Mouse (Mus musculus): ENCODE measurements around the gene Car2. TPM values are rescaled to one million over a fixed set of nuclear protein-coding genes. Genes with fewer than 3 reads are reported as not detected.

Gene Car2
- total and polyA plus RNA-seq, 2 experiments from 2014 or later, result 32.4 to 50.1 TPM

DNA sequence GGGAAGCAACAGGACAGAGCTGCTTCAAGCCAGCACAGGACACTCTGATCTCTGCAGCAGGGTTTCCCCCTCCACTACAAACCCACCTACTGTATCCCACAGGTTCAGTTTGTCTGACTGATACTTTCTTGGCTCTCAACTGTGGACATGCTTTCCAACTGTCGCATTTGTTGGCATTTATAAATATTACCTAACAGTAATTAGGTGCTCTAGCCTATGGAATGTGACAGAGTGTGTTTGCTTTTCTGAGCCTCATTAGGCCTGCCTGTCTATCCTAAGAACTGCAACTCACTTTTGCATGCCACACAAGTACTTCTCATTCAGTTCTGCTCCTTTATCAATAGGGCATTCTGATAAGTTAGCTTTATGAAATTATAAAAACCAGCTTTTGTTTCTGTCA is 31.6 kb upstream of the Car2 start:
- TF ChIP-seq CTCF (IDR thresholded peaks at IDR 0.05), result no peak
- no peak for ATAC-seq (ENCODE audit: low FRiP score)
- no peak for DNase-seq (ENCODE audit: low spot score)
- Histone ChIP-seq H3K9me3 (ENCODE audit: low read length) (no peaks in the 10 kb centered on the region), H3K27ac (ENCODE audit: low read depth, low read length) (no peak overlapping the region), H3K4me2 (ENCODE audit: low read depth, low read length, poor library complexity, severe bottlenecking) (no peak overlapping the region), H3K36me3 (ENCODE audit: insufficient read depth, low read length) (no peaks in the 10 kb centered on the region), H3K4me3 (ENCODE audit: low read depth, low read length) (no peak overlapping the region), H3K9ac (replicated peaks; ENCODE audit: low read length, poor library complexity, severe bottlenecking) (no peak overlapping the region), H3K27me3 (ENCODE audit: insufficient read depth, low read length) (no peaks in the 10 kb centered on the region), H3K4me1 (ENCODE audit: insufficient read depth, low read length) (no peaks in the 10 kb centered on the region)
- WGBS, result 66% methylated on average over 1 of the region's 1 CpGs

DNA sequence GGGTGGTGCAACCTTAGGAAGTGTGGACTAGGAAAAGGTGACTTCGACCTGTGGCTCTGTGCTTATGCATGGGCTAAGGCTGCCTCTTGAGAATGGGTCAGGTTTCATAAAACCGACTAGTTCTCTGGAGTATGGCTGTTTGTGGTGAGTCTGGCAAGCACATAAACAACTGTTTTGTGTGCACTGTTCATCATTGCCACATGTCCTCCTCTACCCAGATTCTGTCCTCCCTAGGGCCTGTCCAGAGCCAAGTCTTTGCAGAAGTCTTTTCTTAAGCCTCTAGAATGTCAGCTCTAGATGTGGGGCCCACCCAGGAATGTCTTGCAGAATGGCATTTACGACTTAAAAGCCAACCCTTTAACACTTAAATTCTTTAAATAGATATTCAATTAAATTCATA is 28.2 kb upstream of the Car2 start:
- Histone ChIP-seq H3K4me1 (ENCODE audit: insufficient read depth, low read length) (no peaks in the 10 kb centered on the region), H3K9me3 (ENCODE audit: low read length) (no peaks in the 10 kb centered on the region), H3K4me2 (ENCODE audit: low read depth, low read length, poor library complexity, severe bottlenecking) (no peak overlapping the region), H3K27ac (ENCODE audit: low read depth, low read length) (no peak overlapping the region), H3K9ac (replicated peaks; ENCODE audit: low read length, poor library complexity, severe bottlenecking) (no peak overlapping the region), H3K4me3 (ENCODE audit: low read depth, low read length) (no peak overlapping the region), H3K27me3 (ENCODE audit: insufficient read depth, low read length) (no peaks in the 10 kb centered on the region), H3K36me3 (ENCODE audit: insufficient read depth, low read length) (no peaks in the 10 kb centered on the region)
- DNase-seq (ENCODE audit: low spot score), result no peak
- no peak for TF ChIP-seq CTCF (IDR thresholded peaks at IDR 0.05)
- 78% methylated on average over 3 of the region's 3 CpGs for WGBS
- ATAC-seq (ENCODE audit: low FRiP score), result no peak

DNA sequence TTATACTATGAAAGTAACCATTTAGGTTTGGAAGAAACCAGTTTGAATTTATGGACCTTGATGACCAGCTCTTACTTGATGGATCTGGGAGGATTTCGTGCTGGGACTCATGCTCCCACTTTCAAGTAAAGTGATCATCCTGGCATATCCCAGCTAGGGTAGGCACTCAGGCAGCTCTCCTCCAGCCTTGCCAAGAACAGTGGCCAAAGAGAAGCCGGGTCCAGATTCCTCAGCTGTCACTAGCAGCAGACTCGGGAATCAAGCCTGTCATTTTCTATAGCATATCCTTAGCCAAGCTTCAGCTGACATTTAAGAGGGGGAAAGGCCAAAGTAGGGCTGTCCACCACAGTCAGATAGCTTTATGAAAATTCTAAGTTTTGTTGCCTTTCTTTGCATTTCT is 25.8 kb upstream of the Car2 start:
- no peak overlapping the region for H3K27ac ChIP-seq (ENCODE audit: low read depth, low read length)
- peak; percentile 11 for DNase-seq (ENCODE audit: low spot score)
- no peaks in the 10 kb centered on the region for H3K27me3 ChIP-seq (ENCODE audit: insufficient read depth, low read length)
- no peak for ATAC-seq (ENCODE audit: low FRiP score)
- 67% methylated on average over 3 of the region's 3 CpGs for WGBS
- H3K4me2 ChIP-seq (ENCODE audit: low read depth, low read length, poor library complexity, severe bottlenecking), result no peak overlapping the region
- H3K9me3 ChIP-seq (ENCODE audit: low read length), result no peaks in the 10 kb centered on the region
- no peaks in the 10 kb centered on the region for H3K4me1 ChIP-seq (ENCODE audit: insufficient read depth, low read length)
- no peak overlapping the region for H3K9ac ChIP-seq (replicated peaks; ENCODE audit: low read length, poor library complexity, severe bottlenecking)
- H3K36me3 ChIP-seq (ENCODE audit: insufficient read depth, low read length), result no peaks in the 10 kb centered on the region
- no peak for TF ChIP-seq CTCF (IDR thresholded peaks at IDR 0.05)
- H3K4me3 ChIP-seq (ENCODE audit: low read depth, low read length), result no peak overlapping the region

DNA sequence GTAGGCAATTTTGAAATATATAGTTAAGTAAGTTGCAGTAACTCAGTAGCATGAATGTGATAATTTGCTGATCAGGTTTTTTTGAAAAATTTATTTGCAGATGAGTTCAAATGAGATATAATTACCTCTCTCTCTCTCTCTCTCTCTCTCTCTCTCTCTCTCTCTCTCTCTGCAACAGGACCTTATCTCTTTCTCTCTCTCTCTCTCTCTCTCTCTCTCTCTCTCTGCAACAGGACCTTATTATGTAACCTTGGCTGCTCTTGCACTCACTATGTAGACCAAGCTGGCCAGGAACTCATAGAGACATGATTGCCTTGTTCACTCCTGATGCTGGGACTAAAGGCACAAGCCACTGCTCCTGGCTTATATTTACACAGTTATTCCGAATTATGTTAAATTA is 24.9 kb upstream of the Car2 start:
- 93% methylated on average over 1 of the region's 1 CpGs for WGBS
- Histone ChIP-seq H3K9me3 (ENCODE audit: low read length) (no peaks in the 10 kb centered on the region), H3K36me3 (ENCODE audit: insufficient read depth, low read length) (no peaks in the 10 kb centered on the region), H3K4me3 (ENCODE audit: low read depth, low read length) (no peak overlapping the region), H3K27ac (ENCODE audit: low read depth, low read length) (no peak overlapping the region), H3K4me2 (ENCODE audit: low read depth, low read length, poor library complexity, severe bottlenecking) (no peak overlapping the region), H3K4me1 (ENCODE audit: insufficient read depth, low read length) (no peaks in the 10 kb centered on the region), H3K27me3 (ENCODE audit: insufficient read depth, low read length) (no peaks in the 10 kb centered on the region), H3K9ac (replicated peaks; ENCODE audit: low read length, poor library complexity, severe bottlenecking) (no peak overlapping the region)
- TF ChIP-seq CTCF (IDR thresholded peaks at IDR 0.05), result no peak
- ATAC-seq (ENCODE audit: low FRiP score) (no peak), DNase-seq (ENCODE audit: low spot score) (no peak)

DNA sequence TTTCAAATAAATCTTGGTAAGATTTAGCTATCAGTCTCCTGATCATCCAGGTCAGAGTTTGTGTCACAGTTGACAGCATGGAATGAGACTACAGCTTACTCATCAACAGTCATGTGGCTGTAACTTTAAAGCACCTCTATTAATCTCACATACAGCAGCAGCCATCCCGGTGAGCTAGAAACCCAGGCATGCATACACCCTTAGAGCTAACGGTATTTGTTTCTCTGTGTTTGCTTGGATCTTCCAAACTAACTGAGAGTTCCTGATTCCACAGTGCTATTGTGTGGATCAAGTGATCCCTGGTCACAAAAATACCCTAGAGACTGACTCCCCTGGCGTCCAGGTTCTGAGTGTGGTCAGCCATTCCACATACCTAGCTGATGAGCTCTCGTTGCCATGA is 24.3 kb upstream of the Car2 start:
- WGBS, result 9% methylated on average over 4 of the region's 4 CpGs

DNA sequence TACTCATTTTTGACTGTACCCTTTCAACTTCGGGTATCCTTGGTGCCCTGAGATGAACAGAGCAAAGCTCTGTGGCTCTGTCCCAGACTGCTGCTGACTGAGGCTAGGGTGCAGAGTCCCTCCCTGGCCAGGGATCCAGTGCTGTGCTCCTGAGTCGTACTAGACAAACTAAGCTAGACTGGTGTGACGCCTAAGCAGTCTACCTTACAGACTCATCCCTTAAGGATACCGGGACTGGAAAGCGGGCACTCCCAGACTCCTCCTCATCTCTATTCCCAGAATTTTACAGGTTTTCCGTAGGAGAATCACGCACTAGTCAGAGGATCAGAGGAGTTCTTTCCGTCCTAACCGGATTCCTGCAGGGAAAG is 23.4 kb upstream of the Car2 start:
- Histone ChIP-seq H3K9me3 (ENCODE audit: low read length) (no peaks in the 10 kb centered on the region), H3K9ac (replicated peaks; ENCODE audit: low read length, poor library complexity, severe bottlenecking) (0 out of 2 replicates have a peak overlapping the region, but pooled peaks have one; percentile 65), H3K36me3 (ENCODE audit: insufficient read depth, low read length) (no peaks in the 10 kb centered on the region), H3K4me1 (ENCODE audit: insufficient read depth, low read length) (no peaks in the 10 kb centered on the region), H3K4me2 (ENCODE audit: low read depth, low read length, poor library complexity, severe bottlenecking) (peak overlapping the region; percentile 52), H3K4me3 (ENCODE audit: low read depth, low read length) (peak overlapping the region; percentile 34), H3K27ac (ENCODE audit: low read depth, low read length) (no peak overlapping the region), H3K27me3 (ENCODE audit: insufficient read depth, low read length) (no peaks in the 10 kb centered on the region)
- no peak for DNase-seq (ENCODE audit: low spot score)
- WGBS, result under 1% methylated on average over 9 of the region's 9 CpGs
- TF ChIP-seq CTCF (IDR thresholded peaks at IDR 0.05), result no peak
- ATAC-seq (ENCODE audit: low FRiP score), result peak; percentile 75

More for the DNA sequence above, 24.3 kb upstream of the Car2 start:
- Histone ChIP-seq H3K27ac (ENCODE audit: low read depth, low read length) (no peak overlapping the region), H3K4me3 (ENCODE audit: low read depth, low read length) (peak overlapping the region; percentile 34; the same call in 1 of the 2 replicates), H3K9me3 (ENCODE audit: low read length) (no peaks in the 10 kb centered on the region), H3K4me1 (ENCODE audit: insufficient read depth, low read length) (no peaks in the 10 kb centered on the region), H3K36me3 (ENCODE audit: insufficient read depth, low read length) (no peaks in the 10 kb centered on the region), H3K9ac (replicated peaks; ENCODE audit: low read length, poor library complexity, severe bottlenecking) (no peak overlapping the region), H3K27me3 (ENCODE audit: insufficient read depth, low read length) (no peaks in the 10 kb centered on the region), H3K4me2 (ENCODE audit: low read depth, low read length, poor library complexity, severe bottlenecking) (peak overlapping the region; percentile 52)
- ATAC-seq (ENCODE audit: low FRiP score) (no peak), DNase-seq (ENCODE audit: low spot score) (peak; percentile 2)
- no peak for TF ChIP-seq CTCF (IDR thresholded peaks at IDR 0.05)
